Mouse (Mus musculus) bone marrow macrophage, adult 2 months (primary cell): ENCODE data around the gene Tbc1d10b. TPM values are rescaled to one million over a fixed set of nuclear protein-coding genes. Genes with fewer than 3 reads are reported as not detected.
A peak's percentile ranks its signal among the peaks of the same experiment; 100 is the strongest.

Experiments used
- H3K27ac ChIP-seq: 2 replicates; pipeline ENCODE4 v1.5.1; 2012; ENCODE audit warnings: low read depth, low read length; ENCODE audit not compliant: insufficient read depth
- H3K4me1 ChIP-seq: 2 replicates; pipeline ENCODE4 v1.6.1; 2012; ENCODE audit warnings: low read length; ENCODE audit not compliant: control insufficient read depth, insufficient read depth
- H3K4me3 ChIP-seq: 2 replicates; pipeline ENCODE4 v1.5.1; 2012; ENCODE audit warnings: mild to moderate bottlenecking, low read length, moderate library complexity; ENCODE audit not compliant: insufficient read depth
- CTCF ChIP-seq: IDR thresholded peaks from 2 replicates; pipeline ENCODE4 v1.5.1; 2012; ENCODE audit warnings: low read depth, mild to moderate bottlenecking, low read length, moderate library complexity
- POLR2A ChIP-seq: IDR thresholded peaks from 2 replicates; pipeline ENCODE4 v1.6.1; 2012; ENCODE audit warnings: mild to moderate bottlenecking, low read depth, low read length, borderline replicate concordance
- polyA plus RNA-seq: library from polyadenylated mRNA; stranded (reverse); fragments of >200 nt; gene quantifications from 2 replicates; pipeline ENCODE4 v1.2.4, GENCODE M21; 2012; ENCODE audit not compliant: missing spikeins, insufficient read depth, insufficient read length

The Tbc1d10b gene
- polyA plus RNA-seq, 1 experiment, result 71.7 TPM

DNA sequence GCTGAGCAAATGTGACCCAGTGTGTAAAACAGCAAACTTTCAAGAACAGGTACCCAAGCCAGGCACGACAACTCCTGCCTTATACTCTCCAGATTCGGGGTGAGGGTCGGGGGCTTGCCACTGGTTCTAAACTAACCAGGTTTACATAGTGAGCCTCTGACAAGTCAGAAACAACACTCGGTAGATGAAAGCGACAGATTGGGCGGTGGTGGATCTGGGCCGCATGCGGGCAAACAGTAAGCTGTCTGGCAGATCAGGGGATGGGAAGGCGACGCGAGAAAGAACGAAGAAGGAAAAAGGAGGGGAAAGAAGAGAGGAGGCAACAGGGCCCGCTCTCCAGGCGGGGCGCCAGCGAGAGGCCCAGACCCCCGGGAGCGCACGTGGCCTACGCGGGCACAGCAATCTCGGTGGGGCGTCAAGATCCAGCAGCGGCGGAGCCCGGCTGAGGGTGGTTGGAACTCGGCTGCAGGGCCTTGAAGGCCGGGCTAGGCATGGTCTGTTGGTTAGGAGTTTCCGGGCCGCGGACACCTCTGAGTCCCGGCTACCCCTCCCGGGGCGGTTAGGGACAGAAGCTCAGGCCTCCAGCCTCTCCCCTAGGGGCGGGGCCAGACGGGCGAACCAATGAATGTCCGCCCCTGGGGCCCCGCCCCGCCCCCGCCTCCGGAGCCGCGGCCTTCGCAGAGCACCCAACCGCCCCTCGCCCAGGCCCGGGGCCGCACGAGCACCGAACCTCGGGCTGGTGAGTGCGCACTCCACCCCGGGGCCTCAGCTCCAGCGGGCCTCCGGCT, 35.8 kb upstream of the Tbc1d10b start, which contains the start of gene Zfp771:
TSS of gene Zfp771 (plus strand) at position 405 of the 788 bp plus-strand sequence.
- TF ChIP-seq CTCF, result no peak
- TF ChIP-seq POLR2A, result peak; percentile 19; the same call in 1 of the 2 replicates

DNA sequence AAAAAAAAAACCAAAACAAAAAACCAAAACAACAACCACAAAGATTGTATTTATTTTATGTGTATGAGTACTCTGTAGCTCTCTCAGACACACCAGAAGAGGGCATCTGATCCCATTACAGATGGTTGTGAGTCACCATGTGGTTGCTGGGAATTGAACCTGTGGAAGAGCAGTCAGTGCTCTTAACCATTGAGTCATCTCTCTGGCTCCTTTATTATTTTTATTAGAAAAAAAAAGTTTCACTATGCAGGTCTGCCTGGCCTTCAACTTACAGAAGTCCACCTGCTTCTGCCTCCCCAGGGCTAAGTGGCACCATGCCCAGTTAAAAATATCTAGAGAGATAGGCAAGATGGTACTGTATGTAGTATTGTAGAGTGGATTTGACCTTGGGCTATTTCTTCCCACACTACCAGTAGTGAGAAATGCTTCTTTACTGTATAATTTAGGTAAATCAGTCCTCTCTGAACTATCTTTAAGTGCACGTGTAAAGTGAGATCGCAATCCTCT, 35.1 kb upstream of the Tbc1d10b start:
- TF ChIP-seq POLR2A, result no peak
- no peak for TF ChIP-seq CTCF
- peaks cover 11% of the 10 kb centered on the region for H3K4me1 ChIP-seq
- H3K27ac ChIP-seq, result no peak overlapping the region; the same call in 1 of the 2 replicates
- H3K4me3 ChIP-seq, result peak overlapping the region; percentile 91

More for the DNA sequence above, 35.8 kb upstream of the Tbc1d10b start, which contains the start of gene Zfp771:
- peaks cover 11% of the 10 kb centered on the region for H3K4me1 ChIP-seq
- H3K4me3 ChIP-seq, result peak within 1 kb of the TSS; percentile 91
- peak within 1 kb of the TSS; percentile 75 for H3K27ac ChIP-seq

DNA sequence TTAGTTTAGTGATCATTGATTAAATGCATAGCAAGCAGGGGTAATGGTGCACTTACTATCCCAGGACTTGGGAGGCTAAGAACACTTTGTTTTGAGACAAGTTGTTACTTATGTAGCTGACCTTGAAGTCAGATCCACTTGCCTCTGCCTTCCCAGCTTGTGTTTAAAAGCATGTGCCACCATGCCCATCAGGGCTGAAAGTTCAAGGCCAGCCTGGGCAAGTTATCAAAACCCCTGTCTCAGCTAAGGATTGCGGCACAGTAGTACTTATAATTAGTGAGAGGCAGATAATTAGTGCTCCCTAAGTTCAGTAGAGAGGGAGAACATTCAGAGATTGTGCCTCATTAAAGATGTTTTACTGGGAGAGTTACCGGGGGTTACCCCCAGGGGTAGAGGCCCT, 26.5 kb upstream of the Tbc1d10b start:
- TF ChIP-seq CTCF (no peak), POLR2A (no peak)
- peaks cover 21% of the 10 kb centered on the region for H3K4me1 ChIP-seq
- no peak overlapping the region for H3K27ac ChIP-seq
- H3K4me3 ChIP-seq, result no peak overlapping the region

DNA sequence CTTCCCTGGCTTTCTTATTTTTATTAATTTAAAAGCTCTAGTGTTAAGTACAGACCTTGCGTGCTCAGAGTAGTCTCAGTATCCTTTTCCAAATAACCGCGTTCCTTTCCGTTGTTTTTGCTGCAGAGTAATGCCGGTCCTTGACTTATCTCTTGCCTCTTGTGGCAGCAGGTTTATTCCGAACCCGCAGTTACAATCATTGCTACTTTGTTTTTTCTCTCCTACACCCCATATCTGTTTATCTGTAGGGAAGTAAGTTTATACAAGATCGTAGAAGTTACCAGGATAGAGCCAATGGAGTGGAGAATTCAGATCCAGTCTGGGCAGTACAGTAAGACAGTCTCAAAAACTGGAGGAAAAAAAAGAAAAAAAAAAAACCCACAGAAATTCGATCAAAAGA, 25.5 kb upstream of the Tbc1d10b start:
- peak overlapping the region; percentile 87 for H3K4me3 ChIP-seq
- H3K27ac ChIP-seq, result 0 out of 2 replicates have a peak overlapping the region, but pooled peaks have one; percentile 8

DNA sequence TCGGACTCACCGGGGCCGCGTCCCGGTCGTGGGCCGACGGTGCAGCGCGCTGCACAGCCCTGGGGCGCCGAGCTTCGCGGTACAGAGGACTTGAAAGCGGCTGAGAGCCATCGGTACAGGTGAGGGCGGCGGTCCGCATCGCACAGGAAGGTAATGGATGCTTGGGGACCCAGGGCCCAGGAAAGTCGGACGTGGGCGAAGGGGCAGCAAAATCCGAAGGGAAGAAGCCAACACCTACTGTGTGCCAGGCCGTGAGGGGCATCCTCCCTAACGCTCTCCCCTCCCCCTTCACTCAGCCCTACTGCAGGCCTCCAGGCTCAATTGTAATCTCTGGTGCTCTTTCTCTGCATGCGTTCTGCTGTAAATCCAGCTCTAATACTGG, 25.1 kb upstream of the Tbc1d10b start:
- Histone ChIP-seq H3K4me1 (peaks cover 25% of the 10 kb centered on the region), H3K4me3 (peak overlapping the region; percentile 87), H3K27ac (peak overlapping the region; percentile 86)
- no peak for TF ChIP-seq CTCF
- no peak for TF ChIP-seq POLR2A

More for the DNA sequence above, 25.5 kb upstream of the Tbc1d10b start:
- TF ChIP-seq POLR2A (no peak), CTCF (no peak)
- H3K4me1 ChIP-seq, result peaks cover 25% of the 10 kb centered on the region

DNA sequence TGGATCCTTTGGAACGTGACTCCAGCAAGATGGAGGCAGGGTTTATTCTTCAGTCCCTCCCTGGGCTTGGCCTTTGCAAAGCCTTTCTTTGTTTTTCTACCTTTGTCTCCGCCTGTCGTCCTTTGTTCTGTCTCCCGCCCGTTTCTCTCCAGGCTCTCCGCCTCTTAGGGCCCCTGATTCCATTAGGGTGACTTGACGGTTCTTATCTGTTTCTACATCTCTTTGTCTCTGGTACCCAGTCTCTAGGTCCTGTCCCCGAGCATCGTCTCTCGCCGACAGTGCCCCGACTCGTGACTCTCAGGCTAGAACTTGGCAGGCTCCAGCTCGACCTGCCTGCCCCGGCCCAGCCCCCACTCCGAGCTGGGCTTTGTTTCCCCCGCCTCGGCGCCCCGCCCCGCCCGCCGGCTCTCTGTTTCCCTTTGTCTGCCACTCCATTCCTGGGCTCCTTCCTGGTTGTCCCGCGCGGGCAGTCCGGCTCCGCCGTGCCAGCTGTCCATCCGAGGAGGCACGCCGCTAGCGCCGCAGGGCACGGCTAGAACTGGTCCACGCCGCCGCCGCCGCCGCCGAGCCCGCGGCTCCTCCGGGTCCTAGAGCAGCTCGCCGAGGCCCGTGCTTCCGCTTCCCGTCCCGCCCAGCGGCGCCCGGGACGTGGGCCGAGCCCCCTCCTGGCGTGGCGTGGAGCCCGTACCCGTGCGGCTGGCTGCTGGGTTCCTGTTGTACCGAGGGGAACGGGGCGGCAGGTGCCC, 24.5 kb upstream of the Tbc1d10b start, which contains the start of the genes Zfp553 and Sept1:
TSS of gene Zfp553 (plus strand) at position 440 of the 746 bp plus-strand sequence.
TSS of gene Sept1 (minus strand) at position 509 of the 746 bp plus-strand sequence.
- Histone ChIP-seq H3K27ac (peak within 1 kb of the TSS; percentile 86), H3K4me3 (peak within 1 kb of the TSS; percentile 87), H3K4me1 (peaks cover 25% of the 10 kb centered on the region)
- TF ChIP-seq CTCF (no peak), POLR2A (no peak)

DNA sequence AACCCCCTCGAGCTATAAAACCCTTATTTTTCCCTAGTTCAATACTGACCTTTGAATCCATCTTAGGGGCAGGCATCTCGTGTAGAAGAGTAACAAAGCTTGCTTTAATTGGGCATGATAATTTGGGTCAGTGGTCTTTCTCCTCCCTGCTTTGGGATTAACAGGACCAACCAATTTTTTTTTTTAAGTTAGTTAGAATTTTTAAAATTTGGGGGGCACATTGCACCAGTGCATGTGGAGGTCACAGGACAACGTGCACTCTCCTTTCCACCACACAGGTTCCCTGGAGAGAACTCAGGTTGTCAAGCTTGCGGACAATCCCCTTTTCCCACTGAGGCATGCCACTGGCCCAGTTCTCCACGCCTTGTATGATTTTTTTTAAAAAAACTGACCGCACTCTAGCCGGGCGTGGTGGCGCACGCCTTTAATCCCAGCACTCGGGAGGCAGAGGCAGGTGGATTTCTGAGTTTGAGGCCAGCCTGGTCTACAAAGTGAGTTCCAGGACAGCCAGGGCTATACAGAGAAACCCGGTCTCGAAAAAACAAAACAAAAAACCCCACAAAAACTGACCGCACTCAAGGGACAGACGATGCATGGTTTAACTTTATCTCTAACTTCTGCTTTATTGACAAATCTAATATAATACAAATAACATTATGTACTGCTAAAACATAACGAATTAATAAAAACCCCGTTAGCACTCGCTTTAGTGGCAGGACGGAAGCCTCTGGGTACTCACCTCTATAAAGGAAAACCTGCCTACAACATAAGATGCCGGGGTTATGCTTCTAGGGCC, 23.8 kb upstream of the Tbc1d10b start:
- TF ChIP-seq CTCF (no peak), POLR2A (no peak)
- Histone ChIP-seq H3K27ac (peak overlapping the region; percentile 86), H3K4me3 (peak overlapping the region; percentile 87), H3K4me1 (peaks cover 25% of the 10 kb centered on the region)

DNA sequence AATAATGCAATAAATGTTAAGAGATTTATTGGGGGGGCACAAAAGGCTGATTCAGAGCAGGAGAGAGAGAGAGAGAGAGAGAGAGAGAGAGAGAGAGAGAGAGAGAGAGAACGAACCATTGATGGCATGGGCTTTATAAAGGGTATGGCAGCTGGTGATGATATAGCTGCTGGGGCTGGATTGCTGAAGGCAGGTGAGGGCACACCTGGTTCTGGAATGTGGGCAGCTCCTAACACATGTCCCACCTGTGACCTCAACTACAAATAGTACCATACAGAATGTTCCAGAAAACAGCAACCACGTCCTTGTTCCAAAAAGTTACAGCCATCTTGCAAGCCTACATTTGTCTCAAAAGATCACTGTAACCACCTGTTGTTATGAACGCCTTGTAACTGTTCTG, 23.1 kb upstream of the Tbc1d10b start:
- Histone ChIP-seq H3K27ac (no peak overlapping the region), H3K4me1 (peaks cover 25% of the 10 kb centered on the region), H3K4me3 (peak overlapping the region; percentile 87)
- TF ChIP-seq CTCF, result no peak
- no peak for TF ChIP-seq POLR2A

DNA sequence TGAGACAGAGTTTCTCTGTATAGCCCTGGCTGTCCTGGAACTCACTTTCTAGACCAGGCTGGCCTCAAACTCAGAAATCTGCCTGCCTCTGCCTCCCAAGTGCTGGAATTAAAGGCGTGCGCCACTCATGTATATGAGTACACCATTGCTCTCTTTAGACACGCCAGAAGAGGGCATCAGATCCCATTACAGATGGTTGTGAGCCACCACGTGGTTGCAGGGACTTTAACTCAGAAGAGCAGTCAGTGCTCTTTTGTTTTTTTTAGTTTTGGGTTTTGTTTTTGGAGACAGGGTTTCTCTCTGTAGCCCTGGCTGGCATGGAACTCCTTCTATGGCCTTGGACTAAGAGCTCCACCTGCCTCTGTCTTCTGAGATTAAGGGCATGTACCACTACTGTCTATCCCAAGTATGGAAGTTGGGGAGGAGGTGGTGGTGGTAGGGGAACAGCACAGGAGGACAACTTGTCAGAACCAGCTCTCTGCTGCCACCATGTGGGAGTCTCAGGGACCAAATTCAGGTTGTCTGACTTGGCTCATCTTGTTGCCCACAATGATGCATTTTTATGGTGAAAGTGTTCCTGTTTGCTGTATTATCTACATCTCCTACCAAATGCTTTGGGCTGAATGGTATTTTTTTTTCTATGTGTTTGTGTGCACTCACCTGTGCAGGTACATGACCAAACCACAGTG, 20.5 kb upstream of the Tbc1d10b start:
- TF ChIP-seq CTCF (peak; percentile 24; the same call in 1 of the 2 replicates), POLR2A (no peak)
- peaks cover 23% of the 10 kb centered on the region for H3K4me1 ChIP-seq
- H3K4me3 ChIP-seq, result no peak overlapping the region
- no peak overlapping the region for H3K27ac ChIP-seq
